Mouse (Mus musculus): ENCODE data around the gene Bard1. TPM values are rescaled to one million over a fixed set of nuclear protein-coding genes. Genes with fewer than 3 reads are reported as not detected.

Gene Bard1
- polyA plus RNA-seq, 1 experiment from 2014 or later, result 3.5 TPM

DNA sequence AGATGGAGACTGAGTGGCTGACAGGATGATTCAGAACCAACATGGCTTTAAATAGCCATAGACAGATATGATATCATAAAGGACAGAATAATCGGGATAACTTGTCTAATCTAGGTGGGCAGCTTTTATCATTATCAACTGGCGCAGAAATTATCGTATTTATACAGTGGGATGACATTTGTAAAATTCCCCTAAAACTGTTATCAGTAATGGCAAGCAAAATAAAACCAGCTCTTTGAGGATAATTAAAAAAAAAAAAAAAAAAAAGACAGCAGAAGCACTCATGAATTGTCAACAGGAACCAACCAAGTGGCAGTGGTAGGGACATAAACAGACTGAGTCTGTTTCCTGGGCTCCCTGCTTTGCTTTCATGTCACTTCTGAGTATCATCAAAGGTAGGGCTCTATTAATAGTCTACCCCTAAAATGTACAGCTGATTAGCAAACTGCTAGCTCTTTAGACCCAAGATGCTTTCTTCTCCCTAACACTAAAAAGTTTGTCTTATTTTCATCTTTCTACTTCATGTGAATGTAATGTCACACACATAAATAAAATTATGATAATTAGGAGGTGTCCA, 34.1 kb downstream of the Bard1 start:
- Histone ChIP-seq H3K36me3 (ENCODE audit: control insufficient read depth, insufficient read depth, low read length) (peaks cover 2% of the 10 kb centered on the region; the same call in 1 of the 2 replicates), H3K9ac (ENCODE audit: low read depth, low read length) (no peak overlapping the region), H3K27me3 (replicated peaks; ENCODE audit: control insufficient read depth, insufficient read depth, low read length) (no peaks in the 10 kb centered on the region), H3K9me3 (ENCODE audit: control insufficient read depth, low read length) (no peaks in the 10 kb centered on the region), H3K4me1 (replicated peaks; ENCODE audit: control insufficient read depth, insufficient read depth, low read length) (peaks cover 11% of the 10 kb centered on the region; the same call in 1 of the 2 replicates), H3K4me3 (ENCODE audit: low read depth, low read length) (no peak overlapping the region), H3K27ac (ENCODE audit: low read depth, low read length) (no peak overlapping the region), H3K4me2 (no peak overlapping the region)
- ATAC-seq (replicated peaks; ENCODE audit: low FRiP score), result no peak
- WGBS, result 71% methylated on average over 3 of the region's 3 CpGs
- no peak for DNase-seq (ENCODE audit: low spot score)

DNA sequence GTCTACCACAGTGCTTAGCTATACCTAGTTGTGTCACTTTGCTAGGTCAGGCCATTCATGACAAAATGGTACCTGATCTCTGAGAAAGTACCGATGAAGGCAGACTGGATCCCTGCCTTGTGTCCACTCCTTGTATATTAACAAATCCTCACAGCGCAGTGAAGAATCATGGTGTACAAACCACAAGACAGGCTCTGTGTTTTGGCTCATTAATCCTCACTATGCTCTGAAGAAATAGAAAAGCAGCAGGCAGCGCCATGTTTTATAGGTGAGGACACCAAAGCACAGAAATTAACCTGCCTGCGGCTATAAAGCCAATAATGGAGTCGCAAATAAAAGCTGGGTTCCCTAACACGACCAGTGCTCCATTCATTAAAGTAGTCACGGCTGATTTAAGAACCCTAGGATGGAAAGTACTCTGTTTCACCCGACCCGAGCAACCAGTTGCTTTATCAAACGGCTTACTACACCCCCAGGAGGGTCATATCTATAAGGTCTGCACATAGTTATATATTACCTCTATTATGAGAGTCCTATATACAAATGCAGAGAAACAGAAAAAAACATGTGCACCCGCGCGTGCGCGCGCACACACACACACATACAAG, 39.0 kb downstream of the Bard1 start:
- Histone ChIP-seq H3K27ac (ENCODE audit: low read depth, low read length) (no peak overlapping the region), H3K36me3 (ENCODE audit: control insufficient read depth, insufficient read depth, low read length) (peaks cover 5% of the 10 kb centered on the region; the same call in 1 of the 2 replicates), H3K4me1 (replicated peaks; ENCODE audit: control insufficient read depth, insufficient read depth, low read length) (0 out of 2 replicates have a peak, but pooled peaks cover 4% of the 10 kb centered on the region), H3K27me3 (replicated peaks; ENCODE audit: control insufficient read depth, insufficient read depth, low read length) (no peaks in the 10 kb centered on the region), H3K9ac (ENCODE audit: low read depth, low read length) (no peak overlapping the region), H3K9me3 (ENCODE audit: control insufficient read depth, low read length) (no peaks in the 10 kb centered on the region), H3K4me3 (ENCODE audit: low read depth, low read length) (no peak overlapping the region), H3K4me2 (no peak overlapping the region)
- 95% methylated on average over 16 of the region's 16 CpGs for WGBS
- ATAC-seq (replicated peaks; ENCODE audit: low FRiP score) (no peak), DNase-seq (ENCODE audit: low spot score) (no peak)

DNA sequence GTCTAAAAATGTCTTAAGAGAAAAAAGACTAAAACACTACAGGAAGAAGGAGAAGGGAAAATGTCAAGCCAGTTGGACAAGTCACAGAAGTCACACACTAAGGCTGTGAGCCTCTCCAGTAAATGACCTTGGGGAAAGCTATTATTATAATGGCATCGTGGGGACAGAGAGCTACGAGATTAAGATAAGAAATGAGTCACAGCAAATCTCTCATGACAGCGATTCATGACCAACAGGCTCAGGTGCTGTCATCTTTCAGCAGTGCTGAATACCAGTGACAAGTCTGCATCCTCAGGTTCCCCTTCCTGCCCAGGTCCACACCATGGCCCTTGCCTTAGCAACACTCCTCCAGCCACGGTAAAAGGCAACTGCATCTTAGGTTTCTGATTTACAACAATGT, 46.8 kb downstream of the Bard1 start:
- no peak overlapping the region for H3K4me3 ChIP-seq (ENCODE audit: low read depth, low read length)
- H3K9me3 ChIP-seq (ENCODE audit: control insufficient read depth, low read length), result no peaks in the 10 kb centered on the region
- ATAC-seq (replicated peaks; ENCODE audit: low FRiP score), result no peak
- no peak overlapping the region for H3K4me2 ChIP-seq
- H3K9ac ChIP-seq (ENCODE audit: low read depth, low read length), result no peak overlapping the region
- DNase-seq (ENCODE audit: low spot score), result no peak
- H3K4me1 ChIP-seq (replicated peaks; ENCODE audit: control insufficient read depth, insufficient read depth, low read length), result peaks cover 12% of the 10 kb centered on the region; the same call in 1 of the 2 replicates
- 61% methylated on average over 4 of the region's 4 CpGs for WGBS
- H3K36me3 ChIP-seq (ENCODE audit: control insufficient read depth, insufficient read depth, low read length), result no peaks in the 10 kb centered on the region; the same call in none of the 2 replicates
- H3K27ac ChIP-seq (ENCODE audit: low read depth, low read length), result no peak overlapping the region
- H3K27me3 ChIP-seq (replicated peaks; ENCODE audit: control insufficient read depth, insufficient read depth, low read length), result no peaks in the 10 kb centered on the region

DNA sequence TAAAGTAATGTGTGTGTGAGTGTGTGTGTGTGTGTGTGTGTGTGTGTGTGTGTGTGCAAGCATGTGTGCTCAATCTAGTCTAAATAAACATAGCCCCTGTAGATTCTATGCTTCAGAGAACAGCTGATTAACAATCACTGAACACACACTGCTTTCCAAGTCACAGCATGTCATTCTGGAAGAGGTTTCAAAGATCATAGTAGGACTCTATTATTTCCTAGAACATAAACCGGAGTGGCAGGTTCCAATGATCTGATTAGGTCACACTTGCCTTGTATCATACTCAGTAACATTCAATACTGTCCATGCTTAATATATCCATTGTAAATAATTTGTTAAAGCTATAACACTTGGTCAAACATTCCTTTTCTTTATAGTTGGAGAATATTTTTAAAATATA, 47.5 kb downstream of the Bard1 start:
- no peaks in the 10 kb centered on the region; the same call in none of the 2 replicates for H3K36me3 ChIP-seq (ENCODE audit: control insufficient read depth, insufficient read depth, low read length)
- peaks cover 12% of the 10 kb centered on the region; the same call in 1 of the 2 replicates for H3K4me1 ChIP-seq (replicated peaks; ENCODE audit: control insufficient read depth, insufficient read depth, low read length)
- DNase-seq (ENCODE audit: low spot score) (no peak), ATAC-seq (replicated peaks; ENCODE audit: low FRiP score) (no peak)
- no peak overlapping the region for H3K4me2 ChIP-seq
- H3K4me3 ChIP-seq (ENCODE audit: low read depth, low read length), result no peak overlapping the region
- H3K27ac ChIP-seq (ENCODE audit: low read depth, low read length), result no peak overlapping the region
- 87% methylated on average over 1 of the region's 1 CpGs for WGBS
- no peaks in the 10 kb centered on the region for H3K27me3 ChIP-seq (replicated peaks; ENCODE audit: control insufficient read depth, insufficient read depth, low read length)
- H3K9ac ChIP-seq (ENCODE audit: low read depth, low read length), result no peak overlapping the region
- H3K9me3 ChIP-seq (ENCODE audit: control insufficient read depth, low read length), result no peaks in the 10 kb centered on the region

DNA sequence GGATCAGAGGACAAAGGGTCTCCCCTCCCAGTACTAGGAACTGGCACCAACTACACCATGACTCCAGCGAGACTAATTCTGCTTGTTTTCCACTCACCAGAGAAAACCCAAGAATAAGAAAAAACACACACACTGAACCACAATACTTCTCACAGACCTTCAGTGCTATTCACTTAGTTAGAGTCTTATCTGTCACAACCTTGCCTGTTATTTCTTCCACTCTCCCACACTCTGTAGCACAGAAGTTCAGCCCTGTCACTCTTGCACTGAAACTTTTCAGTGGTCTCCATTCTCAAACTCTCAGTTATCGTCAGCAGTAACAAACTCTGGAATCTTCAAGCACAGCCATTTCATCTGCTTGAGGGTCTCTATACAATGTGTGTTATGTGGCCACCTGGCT, 50.2 kb downstream of the Bard1 start:
- H3K4me2 ChIP-seq, result no peak overlapping the region
- ATAC-seq (replicated peaks; ENCODE audit: low FRiP score), result peak; percentile 72
- H3K9ac ChIP-seq (ENCODE audit: low read depth, low read length), result no peak overlapping the region
- no peaks in the 10 kb centered on the region for H3K9me3 ChIP-seq (ENCODE audit: control insufficient read depth, low read length)
- DNase-seq (ENCODE audit: low spot score), result no peak
- H3K4me1 ChIP-seq (replicated peaks; ENCODE audit: control insufficient read depth, insufficient read depth, low read length), result peaks cover 12% of the 10 kb centered on the region; the same call in 1 of the 2 replicates
- WGBS, result 83% methylated on average over 2 of the region's 2 CpGs
- H3K27ac ChIP-seq (ENCODE audit: low read depth, low read length), result no peak overlapping the region; the same call in 1 of the 2 replicates
- no peak overlapping the region for H3K4me3 ChIP-seq (ENCODE audit: low read depth, low read length)
- H3K27me3 ChIP-seq (replicated peaks; ENCODE audit: control insufficient read depth, insufficient read depth, low read length), result no peaks in the 10 kb centered on the region
- H3K36me3 ChIP-seq (ENCODE audit: control insufficient read depth, insufficient read depth, low read length), result no peaks in the 10 kb centered on the region; the same call in none of the 2 replicates

DNA sequence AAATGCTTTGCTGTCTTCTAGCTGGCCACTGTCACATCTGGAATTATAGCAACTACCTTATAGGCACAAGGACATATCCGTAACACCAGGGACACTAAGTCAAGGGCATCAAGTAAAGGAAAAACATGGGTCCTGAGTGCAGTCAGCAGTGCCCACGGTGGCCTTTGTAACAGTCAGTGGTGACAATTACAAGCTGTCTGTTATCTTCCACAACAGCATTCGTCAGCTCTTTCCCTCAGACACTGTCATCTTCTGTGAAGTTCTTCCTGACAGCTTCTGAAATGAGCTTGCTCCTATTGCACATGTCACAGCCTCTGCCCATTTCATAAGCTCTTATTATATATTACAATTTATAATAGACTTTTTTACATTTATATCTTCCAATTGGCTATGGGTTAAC, 50.7 kb downstream of the Bard1 start:
- no peak overlapping the region for H3K9ac ChIP-seq (ENCODE audit: low read depth, low read length)
- H3K4me3 ChIP-seq (ENCODE audit: low read depth, low read length), result no peak overlapping the region
- no peak overlapping the region for H3K4me2 ChIP-seq
- no peak overlapping the region for H3K27ac ChIP-seq (ENCODE audit: low read depth, low read length)
- peaks cover 3% of the 10 kb centered on the region for H3K36me3 ChIP-seq (ENCODE audit: control insufficient read depth, insufficient read depth, low read length)
- H3K27me3 ChIP-seq (replicated peaks; ENCODE audit: control insufficient read depth, insufficient read depth, low read length), result no peaks in the 10 kb centered on the region
- no peaks in the 10 kb centered on the region for H3K9me3 ChIP-seq (ENCODE audit: control insufficient read depth, low read length)
- peak; percentile 70 for ATAC-seq (replicated peaks; ENCODE audit: low FRiP score)
- WGBS, result 66% methylated on average over 3 of the region's 3 CpGs
- peaks cover 12% of the 10 kb centered on the region; the same call in 1 of the 2 replicates for H3K4me1 ChIP-seq (replicated peaks; ENCODE audit: control insufficient read depth, insufficient read depth, low read length)
- no peak for DNase-seq (ENCODE audit: low spot score)

DNA sequence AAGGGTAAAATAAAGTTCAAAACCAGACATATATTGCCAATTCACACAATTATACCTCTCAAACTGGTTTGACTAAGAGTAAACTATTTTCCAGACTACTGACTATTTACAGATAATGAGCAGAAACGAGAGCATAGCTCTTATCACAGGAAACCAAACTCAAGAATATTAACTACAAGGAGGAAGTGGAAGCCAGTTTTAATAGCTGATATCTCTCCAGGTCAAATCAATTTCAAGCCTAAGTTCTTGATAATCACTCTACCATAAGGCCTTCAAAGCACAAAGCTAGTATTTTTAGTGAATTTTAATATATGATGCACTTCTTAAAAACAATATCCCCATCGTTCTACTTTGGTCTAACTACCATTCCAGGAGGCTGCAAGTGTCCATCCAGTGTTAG, 57.8 kb downstream of the Bard1 start:
- no peaks in the 10 kb centered on the region for H3K27me3 ChIP-seq (replicated peaks; ENCODE audit: control insufficient read depth, insufficient read depth, low read length)
- H3K27ac ChIP-seq (ENCODE audit: low read depth, low read length), result no peak overlapping the region
- peaks cover 5% of the 10 kb centered on the region; the same call in 1 of the 2 replicates for H3K36me3 ChIP-seq (ENCODE audit: control insufficient read depth, insufficient read depth, low read length)
- DNase-seq (ENCODE audit: low spot score) (no peak), ATAC-seq (replicated peaks; ENCODE audit: low FRiP score) (no peak)
- H3K4me3 ChIP-seq (ENCODE audit: low read depth, low read length), result no peak overlapping the region
- WGBS, result 56% methylated on average over 2 of the region's 2 CpGs
- H3K4me2 ChIP-seq, result no peak overlapping the region
- H3K9ac ChIP-seq (ENCODE audit: low read depth, low read length), result no peak overlapping the region
- H3K9me3 ChIP-seq (ENCODE audit: control insufficient read depth, low read length), result no peaks in the 10 kb centered on the region
- peaks cover 3% of the 10 kb centered on the region; the same call in 1 of the 2 replicates for H3K4me1 ChIP-seq (replicated peaks; ENCODE audit: control insufficient read depth, insufficient read depth, low read length)

DNA sequence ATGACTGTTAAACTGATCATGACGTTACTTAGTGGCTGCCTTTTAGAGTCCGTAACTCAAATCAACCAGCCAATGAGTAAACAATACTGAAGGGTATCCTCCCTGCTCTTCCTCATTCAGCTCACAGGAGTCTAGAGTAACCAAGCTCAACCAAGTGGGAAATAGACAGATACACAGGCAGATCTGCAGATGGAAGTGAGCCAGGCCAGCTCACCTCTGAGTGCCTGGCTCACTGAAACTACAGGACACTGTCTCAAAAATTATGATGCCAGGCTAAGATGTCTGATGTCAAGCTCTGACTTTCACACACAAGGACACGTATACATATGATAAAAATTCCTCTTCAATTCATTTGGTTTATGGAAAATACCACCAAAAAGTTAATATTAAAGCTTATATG, 59.0 kb downstream of the Bard1 start:
- WGBS, result 92% methylated on average over 3 of the region's 3 CpGs
- Histone ChIP-seq H3K36me3 (ENCODE audit: control insufficient read depth, insufficient read depth, low read length) (peaks cover 5% of the 10 kb centered on the region; the same call in 1 of the 2 replicates), H3K27me3 (replicated peaks; ENCODE audit: control insufficient read depth, insufficient read depth, low read length) (no peaks in the 10 kb centered on the region), H3K27ac (ENCODE audit: low read depth, low read length) (no peak overlapping the region), H3K9me3 (ENCODE audit: control insufficient read depth, low read length) (no peaks in the 10 kb centered on the region), H3K4me1 (replicated peaks; ENCODE audit: control insufficient read depth, insufficient read depth, low read length) (peaks cover 3% of the 10 kb centered on the region; the same call in 1 of the 2 replicates), H3K9ac (ENCODE audit: low read depth, low read length) (no peak overlapping the region), H3K4me2 (no peak overlapping the region), H3K4me3 (ENCODE audit: low read depth, low read length) (no peak overlapping the region)
- no peak for ATAC-seq (replicated peaks; ENCODE audit: low FRiP score)
- DNase-seq (ENCODE audit: low spot score), result no peak

DNA sequence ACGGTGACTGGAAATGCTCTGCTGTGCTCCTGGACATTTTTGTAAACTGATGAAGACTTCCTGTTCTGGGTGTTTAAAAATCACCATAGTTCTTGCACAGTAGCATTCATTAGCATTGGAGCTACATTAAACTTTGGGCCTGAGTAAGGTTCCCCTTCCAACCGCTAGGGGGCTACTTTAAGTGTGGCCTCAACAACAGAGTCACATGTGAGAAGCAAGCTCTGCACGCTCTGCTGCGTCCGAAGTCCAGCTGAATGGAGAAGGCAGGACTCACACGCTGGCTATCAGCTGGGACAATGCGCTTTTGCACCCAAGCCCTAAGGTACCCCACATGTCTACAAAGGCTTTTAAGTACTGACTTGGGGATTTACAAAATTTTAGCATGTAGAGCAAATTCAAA, 65.9 kb downstream of the Bard1 start:
- Histone ChIP-seq H3K4me1 (replicated peaks; ENCODE audit: control insufficient read depth, insufficient read depth, low read length) (no peaks in the 10 kb centered on the region), H3K4me3 (ENCODE audit: low read depth, low read length) (no peak overlapping the region), H3K9ac (ENCODE audit: low read depth, low read length) (no peak overlapping the region), H3K4me2 (no peak overlapping the region), H3K27me3 (replicated peaks; ENCODE audit: control insufficient read depth, insufficient read depth, low read length) (no peaks in the 10 kb centered on the region), H3K27ac (ENCODE audit: low read depth, low read length) (no peak overlapping the region), H3K36me3 (ENCODE audit: control insufficient read depth, insufficient read depth, low read length) (no peaks in the 10 kb centered on the region), H3K9me3 (ENCODE audit: control insufficient read depth, low read length) (no peaks in the 10 kb centered on the region)
- 74% methylated on average over 7 of the region's 7 CpGs for WGBS
- DNase-seq (ENCODE audit: low spot score) (no peak), ATAC-seq (replicated peaks; ENCODE audit: low FRiP score) (peak; percentile 65; the same call in 1 of the 2 replicates)

Measured in liver, embryonic 11.5 days (tissue).